Mouse (Mus musculus) retina, postnatal 7 days (tissue): Measurements from ENCODE around the gene Smarcd3.
A peak's percentile ranks its signal among the peaks of the same experiment; 100 is the strongest.

Experiments
- DNase-seq: peaks from one replicate; pipeline ENCODE4 v3.0.0-alpha.2; 2012; ENCODE audit warnings: low read depth, low spot score

The Smarcd3 gene

DNA sequence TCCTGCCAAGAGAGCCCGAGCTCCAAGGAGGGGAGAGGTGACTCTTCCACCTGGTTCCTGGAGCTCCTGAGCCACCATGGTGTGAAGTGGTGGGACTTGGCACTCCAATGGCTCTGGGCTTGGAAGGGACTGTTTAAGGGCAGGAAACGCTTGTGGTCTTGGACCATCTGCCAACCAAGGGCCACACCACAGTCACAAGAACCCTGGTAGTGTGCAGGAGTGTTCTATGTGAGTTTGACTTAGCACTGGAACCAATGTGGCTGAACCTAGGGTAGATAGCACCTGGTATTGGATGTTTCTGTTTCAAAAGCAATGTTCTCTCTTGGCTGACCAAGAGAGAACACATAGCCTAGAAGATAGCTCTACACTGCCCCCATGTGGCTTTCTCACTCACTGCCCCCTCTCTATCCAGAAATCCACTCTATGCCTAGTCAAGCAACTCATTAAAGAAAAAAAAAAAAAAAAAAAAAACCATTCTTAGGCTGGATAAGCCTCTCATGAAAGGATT is 26.9 kb downstream of the Smarcd3 start:
- peak; percentile 68 for DNase-seq

GRCm38 (mm10) chr5:24596519-24597171 is 27.6 kb downstream of the Smarcd3 start:
- no peak for DNase-seq

DNA sequence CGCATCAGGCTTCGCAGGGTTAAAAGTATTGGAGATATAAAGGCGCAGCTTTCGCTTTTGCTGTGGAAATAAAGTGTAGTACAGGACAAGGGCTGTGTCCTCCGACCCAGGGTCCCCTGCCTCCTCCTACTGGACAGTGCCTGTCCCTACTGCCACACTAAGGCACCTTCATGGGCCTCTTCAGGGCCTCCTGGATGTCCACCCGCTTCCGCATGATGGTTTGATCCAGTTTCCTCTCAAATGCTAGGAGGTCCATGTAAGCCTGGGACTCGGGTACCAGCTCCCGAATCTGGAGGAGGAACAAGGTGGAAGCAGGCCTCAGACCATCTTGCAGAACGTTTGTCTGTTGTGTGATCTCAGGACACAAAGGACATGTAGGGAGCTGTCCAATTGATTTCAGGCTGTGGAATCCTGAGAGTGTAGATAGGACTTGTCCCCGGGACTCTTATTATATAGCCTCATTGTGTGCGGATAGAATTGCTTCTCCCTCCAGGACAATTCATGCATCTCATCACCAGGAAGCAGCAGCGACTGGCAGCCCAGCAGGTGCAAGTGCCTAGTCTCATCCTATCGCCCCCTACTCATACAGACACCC is 28.3 kb downstream of the Smarcd3 start:
- DNase-seq, result no peak

GRCm38 (mm10) chr5:24595261-24595660 is 28.9 kb downstream of the Smarcd3 start:
- no peak for DNase-seq

DNA sequence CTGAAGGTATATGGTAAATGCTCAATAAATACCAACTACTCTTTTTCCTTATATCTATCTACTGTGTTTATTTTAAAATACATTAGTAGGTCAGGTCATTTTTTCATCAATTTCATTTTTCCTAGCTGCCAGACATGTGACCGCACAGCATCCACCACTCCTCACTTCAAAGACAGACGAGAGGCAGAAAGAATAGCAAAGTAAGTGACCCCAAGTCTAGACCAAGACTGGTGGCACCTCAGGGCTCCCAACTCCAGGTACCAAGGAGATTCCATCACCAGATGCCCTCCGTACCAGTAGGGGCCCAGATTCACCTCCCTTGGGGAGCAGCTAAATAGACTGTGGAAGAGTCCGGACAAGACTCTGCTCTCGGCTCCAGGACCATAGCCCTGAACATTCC is 29.9 kb downstream of the Smarcd3 start:
- no peak for DNase-seq

DNA sequence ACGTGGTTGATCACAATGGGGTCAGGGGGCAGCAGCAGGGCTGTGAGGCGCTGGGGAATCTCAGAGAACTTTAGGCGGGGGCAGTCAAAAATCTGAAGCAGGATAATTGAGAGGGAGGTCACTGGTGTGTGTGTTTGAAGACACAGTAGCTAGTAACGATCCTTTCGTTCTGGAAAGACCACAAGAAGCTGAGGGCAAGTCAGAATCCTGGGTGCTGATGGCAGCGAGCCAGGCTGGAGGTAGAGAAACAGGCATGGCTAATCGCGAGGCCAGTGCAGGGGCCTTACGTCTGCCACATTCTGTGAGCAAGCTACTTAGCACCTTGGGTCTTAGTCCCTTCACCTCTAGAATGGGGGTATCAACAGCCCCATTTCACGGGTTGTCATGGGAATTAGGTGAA is 30.3 kb downstream of the Smarcd3 start:
- DNase-seq, result no peak

DNA sequence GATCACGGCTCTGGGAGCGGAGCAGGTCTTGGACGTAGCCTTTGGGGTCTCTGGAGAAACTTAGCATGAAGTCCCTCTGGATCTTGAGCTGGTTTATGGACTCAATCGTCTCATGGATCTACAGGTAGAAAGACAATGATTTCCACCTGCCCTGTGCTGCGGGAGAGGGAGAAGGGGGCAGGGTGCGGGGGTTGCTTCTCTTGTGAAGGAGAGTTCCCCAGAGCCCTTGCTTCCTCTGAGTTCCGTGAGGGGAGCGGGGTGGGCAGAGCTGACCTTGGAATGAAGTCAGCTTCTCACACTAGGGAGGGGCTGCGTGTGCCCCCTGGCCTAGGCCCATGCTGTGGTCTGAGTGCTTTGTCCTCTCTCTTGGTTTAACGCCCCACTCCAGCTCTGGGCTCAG is 31.0 kb downstream of the Smarcd3 start:
- no peak for DNase-seq

- DNase-seq, result no peak
Observed at GRCm38 (mm10) chr5:24592471-24593160, 31.6 kb downstream of the Smarcd3 start.

GRCm38 (mm10) chr5:24591796-24592470 is 32.3 kb downstream of the Smarcd3 start:
- no peak for DNase-seq

GRCm38 (mm10) chr5:24591268-24591721 is 32.9 kb downstream of the Smarcd3 start:
- DNase-seq, result no peak

DNA sequence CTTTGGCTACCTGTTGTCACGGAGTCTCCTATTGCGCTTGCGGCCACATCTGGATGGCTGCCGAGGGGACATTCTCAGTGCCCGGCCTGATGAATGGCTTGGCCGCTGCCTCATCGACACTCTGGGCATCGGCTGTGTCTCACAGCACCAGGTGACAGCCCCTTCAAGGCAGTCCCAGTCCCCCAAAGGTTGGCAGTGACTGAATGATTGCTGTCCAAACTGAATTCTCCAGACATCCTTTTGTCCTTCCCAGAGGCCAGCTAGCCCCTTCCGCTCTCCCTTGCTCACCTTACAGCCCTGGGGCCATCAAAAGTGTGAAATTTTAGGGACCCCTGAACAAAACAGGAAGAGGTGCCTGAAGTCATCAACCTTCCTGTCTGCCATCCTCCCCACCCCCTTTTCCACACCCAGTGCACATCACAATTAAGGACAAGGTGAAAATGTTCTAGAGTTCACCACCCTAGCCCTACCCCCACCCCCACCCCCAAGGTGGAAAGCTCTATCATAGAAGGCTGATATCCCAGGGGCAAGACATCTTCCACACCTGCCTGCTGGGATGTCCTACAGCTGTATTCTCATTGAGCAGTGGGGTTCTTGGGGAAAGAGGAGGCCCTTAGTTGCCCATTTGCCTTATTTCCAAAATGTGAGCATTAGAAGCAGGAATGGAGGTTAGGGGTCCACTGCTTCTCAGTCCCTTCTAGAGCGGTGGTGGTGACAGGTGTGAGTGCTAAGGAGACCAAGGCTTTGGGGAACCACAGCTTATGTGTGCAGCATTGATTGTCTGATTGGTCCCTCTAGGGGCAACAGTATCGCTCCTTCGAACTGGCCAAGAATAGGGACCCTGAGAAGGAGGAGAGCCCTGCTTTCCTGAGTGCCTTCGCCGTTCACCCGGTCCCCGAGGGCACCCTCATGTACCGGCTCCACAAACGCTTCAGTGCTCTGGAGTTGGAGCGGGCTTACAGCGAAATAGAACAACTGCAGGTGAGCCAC is 34.4 kb downstream of the Smarcd3 start:
- no peak for DNase-seq

GRCm38 (mm10) chr5:24587200-24587577 is 37.0 kb downstream of the Smarcd3 start:
- no peak for DNase-seq

DNA sequence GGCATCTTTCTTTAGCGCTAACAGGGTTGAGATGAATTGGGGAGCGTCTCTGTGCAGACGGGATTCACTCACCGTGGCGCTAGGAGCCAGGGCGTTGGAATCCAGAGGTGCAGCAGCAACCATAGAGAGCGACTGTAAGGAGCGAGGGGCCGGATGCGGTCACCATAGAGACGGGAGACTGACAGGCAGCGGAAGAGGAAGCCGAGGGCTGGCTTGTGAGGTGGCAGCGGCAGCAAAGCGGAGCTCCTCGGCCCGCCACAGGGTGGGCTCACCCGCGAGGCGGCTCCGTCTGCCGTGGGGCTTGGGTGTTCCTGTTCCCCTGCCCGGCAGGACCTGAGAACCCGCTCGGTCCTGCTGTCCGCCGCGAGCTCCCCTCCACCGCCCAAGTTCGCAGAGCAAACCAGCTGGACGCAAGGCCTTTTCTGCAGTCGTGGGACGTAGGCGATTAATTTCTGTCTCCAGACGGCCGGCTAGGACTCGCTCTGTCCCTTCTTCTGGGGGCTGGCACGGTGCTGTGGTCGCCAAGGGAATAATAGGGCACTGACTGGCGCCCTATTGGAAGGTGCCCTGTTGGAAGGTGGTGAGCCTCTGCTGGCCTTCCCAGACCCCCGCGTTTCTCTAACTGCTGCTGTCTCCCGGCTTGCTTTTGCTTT is 37.5 kb downstream of the Smarcd3 start, which contains the start of gene Chpf2:
Gene Chpf2, plus strand, starts transcription at position 195 of the 653 bp plus-strand sequence.
- DNase-seq, result peak; percentile 70

DNA sequence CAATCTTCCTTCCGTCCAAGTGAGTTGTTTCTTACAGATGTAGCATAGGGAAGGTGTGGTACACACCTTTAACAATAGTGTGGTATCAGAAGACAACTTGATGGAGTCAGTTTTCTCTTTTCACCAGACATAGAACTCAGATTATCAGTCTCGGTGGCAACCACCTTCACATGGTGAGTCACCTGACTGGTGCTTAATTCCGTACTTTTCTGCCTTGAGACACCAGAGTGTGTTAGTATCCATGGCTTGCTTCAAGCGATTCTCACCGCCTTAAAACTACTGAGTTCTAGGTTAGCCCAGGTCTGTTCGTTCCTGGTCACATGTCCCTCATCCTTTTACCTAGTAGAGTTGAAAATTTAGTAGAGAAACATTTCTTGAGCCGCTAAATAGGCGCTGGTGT is 38.1 kb downstream of the Smarcd3 start:
- DNase-seq, result no peak

- DNase-seq, result no peak
Observed at GRCm38 (mm10) chr5:24578109-24578963, 45.9 kb downstream of the Smarcd3 start.

GRCm38 (mm10) chr5:24577183-24577929 is 46.9 kb downstream of the Smarcd3 start, which contains the start of gene Abcf2:
Gene Abcf2 (minus strand): TSS chr5:24577467.
- peak; percentile 100 for DNase-seq

GRCm38 (mm10) chr5:24576801-24577182 is 47.4 kb downstream of the Smarcd3 start:
- no peak for DNase-seq

- DNase-seq, result no peak
Observed at GRCm38 (mm10) chr5:24575948-24576347, 48.3 kb downstream of the Smarcd3 start.

DNA sequence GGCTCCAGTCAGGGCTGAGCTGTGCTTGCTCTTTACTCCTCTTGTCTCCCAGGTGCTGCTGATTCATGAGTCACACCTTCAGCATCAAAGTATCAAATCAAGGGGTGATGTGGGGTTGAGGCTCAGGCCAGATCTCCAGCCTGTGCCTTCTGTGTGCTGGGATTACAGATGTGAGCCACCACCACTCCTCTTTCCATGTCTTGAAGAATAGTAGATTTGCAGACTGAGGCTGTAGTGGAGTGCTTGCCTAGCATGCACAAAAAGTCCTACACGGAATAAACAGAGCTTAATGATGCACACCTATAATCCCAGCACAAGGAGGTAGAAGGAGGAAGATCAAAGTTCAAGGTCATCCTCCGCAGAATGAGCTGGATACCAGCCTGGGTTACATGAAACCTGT is 67.5 kb downstream of the Smarcd3 start, which contains the start of gene 4931409K22Rik:
Gene 4931409K22Rik, minus strand, starts transcription at position 101 of the 400 bp plus-strand sequence.
- DNase-seq, result no peak
